Mouse (Mus musculus): ENCODE results near the gene Nrp2. TPM values are rescaled to one million over a fixed set of nuclear protein-coding genes. Genes with fewer than 3 reads are reported as not detected.

Gene Nrp2
- polyA plus RNA-seq, 1 experiment, result 7.0 TPM

- WGBS, result 5% methylated on average over 9 of the region's 9 CpGs
- no peak for DNase-seq (ENCODE audit: low read depth, low spot score)
These were observed 1.2 kb downstream of the Nrp2 start for GRCm38 (mm10) chr1:62704117-62704888.

GRCm38 (mm10) chr1:62704889-62705516 is 1.9 kb downstream of the Nrp2 start:
- WGBS, result 7% methylated on average over 16 of the region's 16 CpGs
- DNase-seq (ENCODE audit: low read depth, low spot score), result no peak

GRCm38 (mm10) chr1:62705517-62705981 is 2.5 kb downstream of the Nrp2 start:
- DNase-seq (ENCODE audit: low read depth, low spot score), result no peak
- WGBS, result 3% methylated on average over 18 of the region's 18 CpGs

- under 1% methylated on average over 73 of the region's 73 CpGs for WGBS
- no peak for DNase-seq (ENCODE audit: low read depth, low spot score)
These were observed 3.3 kb downstream of the Nrp2 start for GRCm38 (mm10) chr1:62706085-62707021.

GRCm38 (mm10) chr1:62707101-62707912 is 4.2 kb downstream of the Nrp2 start:
- WGBS, result 1% methylated on average over 35 of the region's 35 CpGs
- DNase-seq (ENCODE audit: low read depth, low spot score), result no peak

GRCm38 (mm10) chr1:62707913-62708860 is 5.1 kb downstream of the Nrp2 start:
- no peak for DNase-seq (ENCODE audit: low read depth, low spot score)
- 45% methylated on average over 17 of the region's 17 CpGs for WGBS

GRCm38 (mm10) chr1:62709770-62710335 is 6.8 kb downstream of the Nrp2 start:
- WGBS, result 29% methylated on average over 5 of the region's 5 CpGs
- DNase-seq (ENCODE audit: low read depth, low spot score), result no peak

GRCm38 (mm10) chr1:62713021-62713676 is 10.1 kb downstream of the Nrp2 start:
- DNase-seq (ENCODE audit: low read depth, low spot score), result no peak
- 42% methylated on average over 17 of the region's 17 CpGs for WGBS

GRCm38 (mm10) chr1:62715004-62715403 is 11.9 kb downstream of the Nrp2 start:
- DNase-seq (ENCODE audit: low read depth, low spot score), result no peak
- 71% methylated on average over 1 of the region's 1 CpGs for WGBS

GRCm38 (mm10) chr1:62715692-62716091 is 12.6 kb downstream of the Nrp2 start:
- 49% methylated on average over 4 of the region's 4 CpGs for WGBS
- no peak for DNase-seq (ENCODE audit: low read depth, low spot score)

GRCm38 (mm10) chr1:62716836-62717478 is 13.9 kb downstream of the Nrp2 start:
- WGBS, result 53% methylated on average over 10 of the region's 10 CpGs
- no peak for DNase-seq (ENCODE audit: low read depth, low spot score)

- no peak for DNase-seq (ENCODE audit: low read depth, low spot score)
- WGBS, result 81% methylated on average over 13 of the region's 13 CpGs
These were observed 14.6 kb downstream of the Nrp2 start for GRCm38 (mm10) chr1:62717552-62718236.

- DNase-seq (ENCODE audit: low read depth, low spot score), result no peak
These were observed 15.1 kb downstream of the Nrp2 start for GRCm38 (mm10) chr1:62718237-62718571.

GRCm38 (mm10) chr1:62718750-62719149 is 15.7 kb downstream of the Nrp2 start:
- no peak for DNase-seq (ENCODE audit: low read depth, low spot score)
- WGBS, result 72% methylated on average over 8 of the region's 8 CpGs

More at GRCm38 (mm10) chr1:62718237-62718571, 15.1 kb downstream of the Nrp2 start:
- WGBS, result 48% methylated on average over 5 of the region's 5 CpGs

GRCm38 (mm10) chr1:62719770-62720169 is 16.7 kb downstream of the Nrp2 start:
- DNase-seq (ENCODE audit: low read depth, low spot score), result no peak
- 20% methylated on average over 6 of the region's 6 CpGs for WGBS

- DNase-seq (ENCODE audit: low read depth, low spot score), result no peak
- 64% methylated on average over 3 of the region's 3 CpGs for WGBS
These were observed 17.1 kb downstream of the Nrp2 start for GRCm38 (mm10) chr1:62720176-62720575.

All from large intestine, adult 2 months (tissue).